Mouse (Mus musculus) layer of hippocampus, adult 11-12 months (tissue): ENCODE results near the gene Tspan3.
A peak's percentile ranks its signal among the peaks of the same experiment; 100 is the strongest.

Experiments used
- DNase-seq: peaks from one replicate; pipeline ENCODE4 v3.0.0; 2022; ENCODE audit warnings: low spot score

Gene Tspan3

GRCm38 (mm10) chr9:56118091-56118490, 47.2 kb downstream of the Tspan3 start:
- no peak for DNase-seq

- DNase-seq: no peak
Measured at GRCm38 (mm10) chr9:56108174-56108573, 57.1 kb downstream of the Tspan3 start.

GRCm38 (mm10) chr9:56107527-56107926, 57.8 kb downstream of the Tspan3 start:
- DNase-seq: no peak

- no peak for DNase-seq
Measured at GRCm38 (mm10) chr9:56106274-56107072, 58.8 kb downstream of the Tspan3 start.

- no peak for DNase-seq
Measured at GRCm38 (mm10) chr9:56104921-56105320, 60.4 kb downstream of the Tspan3 start.

- DNase-seq: no peak
Measured at GRCm38 (mm10) chr9:56101022-56101421, 64.3 kb downstream of the Tspan3 start.

- no peak for DNase-seq
Measured at GRCm38 (mm10) chr9:56100041-56100522, 65.2 kb downstream of the Tspan3 start.

GRCm38 (mm10) chr9:56097584-56098298, 67.5 kb downstream of the Tspan3 start:
- DNase-seq: no peak

GRCm38 (mm10) chr9:56092102-56092501, 73.2 kb downstream of the Tspan3 start:
- no peak for DNase-seq

GRCm38 (mm10) chr9:56090546-56091225, 74.6 kb downstream of the Tspan3 start:
- no peak for DNase-seq

- DNase-seq: peak; percentile 68
Measured at GRCm38 (mm10) chr9:56089778-56090520, 75.3 kb downstream of the Tspan3 start, which contains the start of gene Pstpip1. Gene Pstpip1, plus strand, starts transcription at chr9:56089962.

GRCm38 (mm10) chr9:56086524-56086923, 78.8 kb downstream of the Tspan3 start:
- DNase-seq: no peak
